Mouse (Mus musculus) spleen, adult 2 months (tissue): ENCODE data around the gene Adgrv1. TPM values are rescaled to one million over a fixed set of nuclear protein-coding genes. Genes with fewer than 3 reads are reported as not detected.

Experiments
- DNase-seq, 2 experiments: peaks; one replicate each; pipeline versions ENCODE4 v3.0.0 to v3.0.0-alpha.2; 2012 to 2021; ENCODE audit warnings: low spot score in 2 of 2, low read depth in 1 of 2
- H3K27ac ChIP-seq: fragments of 200-500 bp; 2 replicates; pipeline ENCODE4 v1.5.1; 2012; ENCODE audit warnings: low read length, inconsistent platforms; ENCODE audit not compliant: insufficient read depth
- H3K27me3 ChIP-seq: fragments of 200-500 bp; 2 replicates; pipeline ENCODE4 v1.6.1; 2012; ENCODE audit warnings: mild to moderate bottlenecking, moderate library complexity, low read length, inconsistent platforms; ENCODE audit not compliant: control insufficient read depth, insufficient read depth
- H3K36me3 ChIP-seq: fragments of 200-500 bp; 2 replicates; pipeline ENCODE4 v1.6.1; 2012; ENCODE audit warnings: mild to moderate bottlenecking, low read length, inconsistent platforms; ENCODE audit not compliant: control insufficient read depth, insufficient read depth
- H3K4me1 ChIP-seq: fragments of 200-500 bp; 2 replicates; pipeline ENCODE4 v1.6.1; 2011; ENCODE audit warnings: inconsistent platforms; ENCODE audit not compliant: control insufficient read depth, insufficient read depth, insufficient read length
- H3K4me3 ChIP-seq: fragments of 200-500 bp; 2 replicates; pipeline ENCODE4 v1.5.1; 2011; ENCODE audit warnings: mild to moderate bottlenecking, inconsistent platforms; ENCODE audit not compliant: insufficient read depth, insufficient read length; ENCODE audit errors: extremely low read depth
- CTCF ChIP-seq: fragments of 200-500 bp; IDR thresholded peaks from 2 replicates; pipeline ENCODE4 v1.5.1; 2011; ENCODE audit warnings: mild to moderate bottlenecking, inconsistent platforms; ENCODE audit not compliant: insufficient read depth, insufficient read length, insufficient replicate concordance; ENCODE audit errors: extremely low read depth
- POLR2A ChIP-seq: fragments of 200-500 bp; IDR thresholded peaks from 2 replicates; pipeline ENCODE4 v1.6.1; 2011; ENCODE audit warnings: low read depth, low read length, inconsistent platforms
- WGBS: fragments of 180-500 bp; shearing (Covaris S2); methylation state at CpG from one replicate; pipeline ENCODE4 v1.1.7; 2018; 5-methylcytosine and 5-hydroxymethylcytosine counted together
- polyA plus RNA-seq: library from polyadenylated mRNA; depleted of rRNA; stranded (reverse); fragments of >200 nt; gene quantifications from 2 replicates; pipeline ENCODE4 v1.2.3, GENCODE M21; 2012

The Adgrv1 gene
- polyA plus RNA-seq, 1 experiment = 0.28 TPM

DNA sequence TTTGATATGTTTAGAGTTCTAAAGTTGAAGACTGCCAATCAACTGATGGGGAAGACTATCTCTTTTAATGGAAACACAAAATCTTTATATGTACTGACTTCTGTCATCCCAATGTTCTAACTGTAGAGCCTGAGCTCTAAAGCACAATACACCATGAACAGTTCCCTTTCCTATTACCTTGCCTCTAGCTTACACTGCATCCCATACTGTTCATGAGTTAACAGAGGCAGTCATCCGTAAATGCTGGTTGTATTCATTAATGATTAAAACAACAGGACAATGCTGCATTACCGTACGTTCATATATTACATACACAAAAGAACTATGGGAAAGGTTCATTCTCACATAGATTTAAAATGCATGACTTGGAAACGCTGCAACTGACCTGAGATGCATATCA lies 251.1 kb downstream of the Adgrv1 start:
- Histone ChIP-seq H3K4me1 (no peaks in the 10 kb centered on the region), H3K27me3 (no peaks in the 10 kb centered on the region), H3K4me3 (no peak overlapping the region), H3K36me3 (no peaks in the 10 kb centered on the region), H3K27ac (no peak overlapping the region)
- no peak for DNase-seq
- TF ChIP-seq POLR2A = no peak
- no peak for TF ChIP-seq CTCF
- 92% methylated on average over 4 of the region's 4 CpGs for WGBS

DNA sequence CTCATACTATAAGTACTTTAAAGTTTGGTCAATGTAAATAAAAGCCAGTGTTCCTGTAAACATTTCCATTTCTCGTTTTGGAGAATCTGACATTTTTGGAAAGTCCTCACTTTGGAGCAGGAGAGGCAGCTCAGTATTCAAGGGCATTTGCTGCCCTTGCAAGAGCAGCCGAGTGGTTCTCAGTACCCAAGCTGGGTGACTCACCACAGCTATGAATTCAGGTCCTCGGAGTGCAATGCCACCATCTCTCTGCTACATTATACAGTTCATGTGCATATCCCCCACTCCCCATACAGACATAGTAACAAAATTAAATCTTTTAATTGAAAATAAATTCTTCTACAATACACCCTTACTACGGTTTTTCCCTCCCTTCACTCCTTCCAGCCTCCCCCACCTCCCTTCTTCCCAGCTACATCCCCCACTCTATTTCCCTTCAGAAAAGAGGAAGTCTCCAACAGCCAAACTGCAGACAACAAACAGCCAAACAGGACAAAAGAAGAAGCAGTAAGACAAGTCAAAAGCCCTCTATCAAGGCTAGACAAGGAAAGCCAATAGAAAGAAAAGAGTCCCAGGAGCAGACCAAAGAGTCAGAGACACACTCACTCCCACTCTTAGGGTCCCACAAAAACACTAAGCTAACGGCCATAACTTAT lies 262.0 kb downstream of the Adgrv1 start:
- Histone ChIP-seq H3K27me3 (no peaks in the 10 kb centered on the region), H3K27ac (no peak overlapping the region), H3K4me3 (no peak overlapping the region), H3K36me3 (no peaks in the 10 kb centered on the region), H3K4me1 (no peaks in the 10 kb centered on the region)
- WGBS = 72% methylated on average over 5 of the region's 5 CpGs
- TF ChIP-seq POLR2A (no peak), CTCF (no peak)
- no peak for DNase-seq

DNA sequence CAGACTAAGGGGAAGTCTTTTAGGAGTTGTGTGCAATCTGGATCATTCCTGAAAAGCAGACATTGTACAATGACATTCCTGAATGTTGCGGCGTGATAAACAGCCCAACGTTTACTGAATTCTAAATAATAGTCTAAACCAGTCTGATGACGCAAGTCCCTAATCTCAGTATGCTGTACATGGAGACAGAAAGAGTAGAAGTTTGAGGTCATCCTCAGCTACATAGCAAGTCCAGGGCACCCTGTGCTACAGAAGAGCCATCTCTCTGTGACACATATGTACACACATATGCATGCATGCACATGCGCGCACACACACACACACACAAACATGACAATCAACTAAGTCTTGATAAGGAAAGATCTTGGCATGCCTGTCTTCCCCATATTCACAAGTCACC lies 262.8 kb downstream of the Adgrv1 start:
- no peak overlapping the region for H3K4me3 ChIP-seq
- WGBS = 91% methylated on average over 6 of the region's 6 CpGs
- H3K27ac ChIP-seq = no peak overlapping the region
- no peaks in the 10 kb centered on the region for H3K27me3 ChIP-seq
- no peaks in the 10 kb centered on the region for H3K4me1 ChIP-seq
- TF ChIP-seq POLR2A = no peak
- H3K36me3 ChIP-seq = no peaks in the 10 kb centered on the region
- DNase-seq = no peak

DNA sequence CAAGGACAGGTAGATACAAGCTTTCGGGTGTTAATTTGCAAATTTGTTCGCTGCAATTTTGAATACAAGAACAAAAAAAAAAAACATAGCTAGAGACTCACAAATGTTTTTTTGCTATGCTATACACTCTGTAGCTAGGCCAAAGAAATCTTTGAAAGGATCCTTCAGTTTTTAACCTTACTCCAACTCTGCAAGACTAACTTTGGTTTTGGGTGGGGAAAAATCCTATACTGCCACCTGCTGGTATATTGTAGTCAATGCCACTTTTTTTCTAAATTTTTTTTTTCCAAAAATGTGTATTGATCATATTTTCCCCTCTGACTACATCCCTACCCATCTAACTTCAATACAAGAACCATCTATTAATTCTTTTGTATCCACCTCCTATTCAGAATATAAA lies 263.4 kb downstream of the Adgrv1 start:
- TF ChIP-seq POLR2A = no peak
- TF ChIP-seq CTCF = no peak
- no peaks in the 10 kb centered on the region for H3K4me1 ChIP-seq
- no peaks in the 10 kb centered on the region for H3K27me3 ChIP-seq
- H3K27ac ChIP-seq = no peak overlapping the region
- 76% methylated on average over 2 of the region's 2 CpGs for WGBS
- DNase-seq = no peak
- H3K36me3 ChIP-seq = no peaks in the 10 kb centered on the region
- H3K4me3 ChIP-seq = no peak overlapping the region

DNA sequence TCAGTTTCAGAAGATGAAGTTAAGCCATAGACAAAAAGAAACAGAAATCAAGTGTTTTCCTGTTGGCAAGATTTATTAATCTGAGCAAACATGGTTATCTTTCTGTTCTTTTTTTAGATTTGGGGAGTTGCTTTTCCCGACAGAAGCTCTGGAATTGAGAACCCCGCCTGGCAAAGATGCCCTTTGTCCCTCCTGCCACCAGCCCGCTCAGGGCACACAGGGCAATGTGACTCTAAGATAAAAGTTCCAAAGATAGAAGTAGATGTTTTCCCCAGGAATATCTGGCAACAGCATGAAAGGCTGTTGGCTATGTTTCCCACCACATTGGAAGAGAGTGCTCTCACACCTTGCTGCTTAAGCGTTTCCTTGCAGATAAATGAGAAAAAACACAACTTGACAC lies 264.0 kb downstream of the Adgrv1 start:
- 71% methylated on average over 4 of the region's 4 CpGs for WGBS
- Histone ChIP-seq H3K4me3 (no peak overlapping the region), H3K36me3 (no peaks in the 10 kb centered on the region), H3K4me1 (no peaks in the 10 kb centered on the region), H3K27me3 (no peaks in the 10 kb centered on the region), H3K27ac (no peak overlapping the region)
- TF ChIP-seq POLR2A = no peak
- TF ChIP-seq CTCF = no peak
- DNase-seq = no peak

DNA sequence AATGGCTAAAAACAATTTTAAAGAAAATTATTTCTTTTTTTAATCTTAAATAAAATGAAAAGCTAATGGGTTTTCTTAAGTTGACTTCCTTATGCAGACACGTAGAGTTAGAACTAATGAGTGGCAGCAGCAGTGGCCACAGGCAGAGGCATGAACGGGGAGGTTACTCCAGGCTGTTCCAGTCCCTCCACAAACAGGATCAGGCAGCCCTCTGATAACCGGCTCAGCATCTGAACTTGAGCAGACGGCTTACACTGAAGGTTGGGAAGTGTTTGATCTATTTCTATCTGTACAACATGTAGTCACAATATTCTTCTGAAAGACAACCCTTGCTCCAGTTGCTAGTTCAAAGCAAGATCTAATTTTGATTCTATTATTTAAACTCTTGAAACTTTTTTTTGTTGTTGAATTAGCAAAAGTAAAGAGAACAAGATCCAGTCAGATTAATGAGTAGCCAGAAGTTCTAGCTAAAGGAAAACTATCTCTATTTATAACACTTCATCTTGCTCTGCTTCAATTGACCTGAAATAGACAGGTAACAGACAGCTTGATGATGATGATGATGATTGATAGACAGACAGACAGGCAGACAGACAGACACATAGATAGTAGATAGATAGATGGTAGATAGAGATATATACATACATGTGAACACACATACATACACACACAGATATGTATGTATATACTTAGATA lies 265.1 kb downstream of the Adgrv1 start:
- Histone ChIP-seq H3K4me3 (no peak overlapping the region), H3K27ac (no peak overlapping the region), H3K36me3 (no peaks in the 10 kb centered on the region), H3K27me3 (no peaks in the 10 kb centered on the region), H3K4me1 (no peaks in the 10 kb centered on the region)
- WGBS = 79% methylated on average over 4 of the region's 4 CpGs
- TF ChIP-seq POLR2A (no peak), CTCF (no peak)
- DNase-seq = no peak

DNA sequence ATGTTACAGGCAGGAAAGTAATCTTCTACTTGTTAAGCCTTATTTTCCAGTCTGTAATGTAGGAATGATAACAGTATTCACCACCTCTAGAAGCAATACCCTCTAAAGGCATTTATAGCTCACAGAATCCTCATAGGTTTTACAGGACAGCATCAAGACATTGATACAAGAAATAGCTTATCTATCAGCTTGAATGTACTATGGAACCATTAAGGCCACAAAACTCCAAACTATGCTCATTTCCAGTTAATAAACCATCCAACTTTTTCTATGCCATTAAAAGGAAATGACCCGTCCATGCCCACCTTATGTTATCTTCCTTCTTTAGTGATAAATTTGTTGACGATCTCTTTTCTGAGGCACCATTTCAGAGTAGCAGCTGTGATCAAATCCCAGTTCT lies 272.6 kb downstream of the Adgrv1 start:
- WGBS = 87% methylated on average over 2 of the region's 2 CpGs
- Histone ChIP-seq H3K27ac (no peak overlapping the region), H3K27me3 (no peaks in the 10 kb centered on the region), H3K4me1 (no peaks in the 10 kb centered on the region), H3K36me3 (no peaks in the 10 kb centered on the region), H3K4me3 (no peak overlapping the region)
- no peak for DNase-seq
- TF ChIP-seq CTCF (no peak), POLR2A (no peak)
